Mouse (Mus musculus) lung, embryonic 16.5 days (tissue): Measurements from ENCODE around the gene Dscaml1. TPM values are rescaled to one million over a fixed set of nuclear protein-coding genes. Genes with fewer than 3 reads are reported as not detected.

Experiments used
- ATAC-seq: fragments of 200-750 bp; cut with Nextera tagmentation; 2 replicates; pipeline ENCODE4 v1.8.0; 2017; ENCODE audit warnings: low read depth, mild to moderate bottlenecking, moderate library complexity
- H3K27ac ChIP-seq: fragments of 300-500 bp; sonication (generic); 2 replicates; pipeline ENCODE4 v1.5.1; 2014; ENCODE audit warnings: mild to moderate bottlenecking, control low read depth, low read length
- H3K27me3 ChIP-seq: fragments of 300-500 bp; sonication (generic); 2 replicates; pipeline ENCODE4 v1.6.1; 2014; ENCODE audit warnings: low read depth, low read length, mixed read lengths; ENCODE audit not compliant: control insufficient read depth, insufficient read depth
- H3K36me3 ChIP-seq: fragments of 300-500 bp; sonication (generic); 2 replicates; pipeline ENCODE4 v1.6.1; 2014; ENCODE audit warnings: low read length; ENCODE audit not compliant: control insufficient read depth, insufficient read depth
- H3K4me1 ChIP-seq: fragments of 300-500 bp; sonication (generic); replicated peaks from 2 replicates; pipeline ENCODE4 v1.6.1; 2014; ENCODE audit warnings: low read length, mixed read lengths; ENCODE audit not compliant: control insufficient read depth, insufficient read depth
- H3K4me2 ChIP-seq: fragments of 300-500 bp; sonication (generic); 2 replicates; pipeline ENCODE4 v1.6.1; 2014; ENCODE audit warnings: low read depth, low read length, control low read depth
- H3K4me3 ChIP-seq: fragments of 300-500 bp; sonication (generic); 2 replicates; pipeline ENCODE4 v1.5.1; 2014; ENCODE audit warnings: mild to moderate bottlenecking, low read length, control low read depth
- H3K9ac ChIP-seq: fragments of 300-500 bp; sonication (generic); 2 replicates; pipeline ENCODE4 v1.6.1; 2014; ENCODE audit warnings: low read length, control low read depth
- H3K9me3 ChIP-seq: fragments of 300-500 bp; sonication (generic); 2 replicates; pipeline ENCODE4 v1.6.1; 2016; ENCODE audit warnings: low read length; ENCODE audit not compliant: control insufficient read depth
- WGBS: fragments of 180-500 bp; shearing (Covaris S2); extraction: QIAGEN DNeasy Blood & Tissue Kit; methylation state at CpG from one replicate; pipeline ENCODE4 v1.1.7; 2014; 5-methylcytosine and 5-hydroxymethylcytosine counted together
- polyA plus RNA-seq: library from polyadenylated mRNA; unstranded; fragments of >200 nt; fragmentation: Nextera tagmentation; extraction: Ambion mirVana; gene quantifications from 2 replicates; pipeline ENCODE4 v1.2.1, GENCODE M21; 2015

Gene Dscaml1
- polyA plus RNA-seq, 1 experiment from 2014 or later: 0.18 TPM

- no peaks in the 10 kb centered on the region for H3K36me3 ChIP-seq
- H3K27me3 ChIP-seq: no peaks in the 10 kb centered on the region
- no peak overlapping the region for H3K4me3 ChIP-seq
- ATAC-seq: no peak
- no peaks in the 10 kb centered on the region for H3K4me1 ChIP-seq
- WGBS: 61% methylated on average over 8 of the region's 8 CpGs
- no peaks in the 10 kb centered on the region for H3K9me3 ChIP-seq
- no peak overlapping the region for H3K9ac ChIP-seq
- H3K27ac ChIP-seq: no peak overlapping the region
- no peak overlapping the region for H3K4me2 ChIP-seq
Measured at GRCm38 (mm10) chr9:45454889-45455610, 28.6 kb downstream of the Dscaml1 start.

GRCm38 (mm10) chr9:45457200-45457599 lies 30.8 kb downstream of the Dscaml1 start:
- no peak overlapping the region for H3K27ac ChIP-seq
- no peak overlapping the region for H3K4me3 ChIP-seq
- ATAC-seq: no peak
- H3K27me3 ChIP-seq: no peaks in the 10 kb centered on the region
- H3K9me3 ChIP-seq: no peaks in the 10 kb centered on the region
- H3K4me1 ChIP-seq: no peaks in the 10 kb centered on the region
- 36% methylated on average over 7 of the region's 7 CpGs for WGBS
- H3K36me3 ChIP-seq: no peaks in the 10 kb centered on the region
- no peak overlapping the region for H3K9ac ChIP-seq
- H3K4me2 ChIP-seq: no peak overlapping the region

- Histone ChIP-seq H3K27ac (no peak overlapping the region), H3K4me2 (no peak overlapping the region), H3K27me3 (no peaks in the 10 kb centered on the region), H3K9me3 (no peaks in the 10 kb centered on the region), H3K4me3 (no peak overlapping the region), H3K36me3 (no peaks in the 10 kb centered on the region), H3K9ac (no peak overlapping the region), H3K4me1 (no peaks in the 10 kb centered on the region)
- ATAC-seq: no peak
- WGBS: 63% methylated on average over 14 of the region's 14 CpGs
Measured at GRCm38 (mm10) chr9:45458363-45458762, 31.9 kb downstream of the Dscaml1 start.

DNA sequence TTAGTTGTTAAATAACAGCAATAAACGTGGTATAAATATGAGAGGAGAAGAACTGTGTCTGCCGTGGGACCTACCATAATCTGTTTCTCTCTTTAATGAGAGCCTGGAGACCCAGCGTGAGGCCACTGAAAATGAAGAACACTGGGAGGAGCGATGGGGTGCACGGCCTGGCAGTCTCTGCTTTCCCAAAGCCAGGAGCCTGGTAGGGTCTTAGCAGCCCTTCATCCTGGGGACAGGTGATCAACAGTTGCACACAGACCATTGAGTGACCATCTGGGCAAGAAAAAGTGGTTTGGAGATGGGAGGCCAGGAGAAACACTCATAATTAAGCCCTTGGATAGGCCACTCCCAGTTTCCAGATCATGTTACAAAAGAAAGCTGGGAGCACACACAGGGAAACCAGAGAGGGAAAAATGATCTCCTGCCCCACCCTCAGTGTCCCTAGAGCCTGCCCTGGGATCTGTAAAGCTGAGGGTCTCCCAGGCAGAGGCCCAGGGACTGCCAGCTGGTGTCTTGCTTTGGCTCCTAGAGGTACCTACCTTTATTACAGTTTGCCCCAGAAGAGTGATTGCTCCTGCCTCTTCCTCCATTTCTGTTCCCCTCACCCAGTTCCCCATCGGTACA lies 39.1 kb downstream of the Dscaml1 start:
- Histone ChIP-seq H3K27ac (no peak overlapping the region), H3K9ac (no peak overlapping the region), H3K4me3 (no peak overlapping the region), H3K4me2 (no peak overlapping the region), H3K4me1 (no peaks in the 10 kb centered on the region; the same call in 1 of the 2 replicates), H3K27me3 (no peaks in the 10 kb centered on the region), H3K9me3 (no peaks in the 10 kb centered on the region), H3K36me3 (no peaks in the 10 kb centered on the region)
- no peak for ATAC-seq
- WGBS: 41% methylated on average over 6 of the region's 6 CpGs

GRCm38 (mm10) chr9:45468235-45468634 lies 41.8 kb downstream of the Dscaml1 start:
- Histone ChIP-seq H3K36me3 (no peaks in the 10 kb centered on the region), H3K27ac (no peak overlapping the region), H3K27me3 (no peaks in the 10 kb centered on the region), H3K9ac (no peak overlapping the region), H3K4me1 (no peaks in the 10 kb centered on the region; the same call in 1 of the 2 replicates), H3K9me3 (no peaks in the 10 kb centered on the region), H3K4me3 (no peak overlapping the region), H3K4me2 (no peak overlapping the region)
- no peak for ATAC-seq
- 76% methylated on average over 10 of the region's 10 CpGs for WGBS

DNA sequence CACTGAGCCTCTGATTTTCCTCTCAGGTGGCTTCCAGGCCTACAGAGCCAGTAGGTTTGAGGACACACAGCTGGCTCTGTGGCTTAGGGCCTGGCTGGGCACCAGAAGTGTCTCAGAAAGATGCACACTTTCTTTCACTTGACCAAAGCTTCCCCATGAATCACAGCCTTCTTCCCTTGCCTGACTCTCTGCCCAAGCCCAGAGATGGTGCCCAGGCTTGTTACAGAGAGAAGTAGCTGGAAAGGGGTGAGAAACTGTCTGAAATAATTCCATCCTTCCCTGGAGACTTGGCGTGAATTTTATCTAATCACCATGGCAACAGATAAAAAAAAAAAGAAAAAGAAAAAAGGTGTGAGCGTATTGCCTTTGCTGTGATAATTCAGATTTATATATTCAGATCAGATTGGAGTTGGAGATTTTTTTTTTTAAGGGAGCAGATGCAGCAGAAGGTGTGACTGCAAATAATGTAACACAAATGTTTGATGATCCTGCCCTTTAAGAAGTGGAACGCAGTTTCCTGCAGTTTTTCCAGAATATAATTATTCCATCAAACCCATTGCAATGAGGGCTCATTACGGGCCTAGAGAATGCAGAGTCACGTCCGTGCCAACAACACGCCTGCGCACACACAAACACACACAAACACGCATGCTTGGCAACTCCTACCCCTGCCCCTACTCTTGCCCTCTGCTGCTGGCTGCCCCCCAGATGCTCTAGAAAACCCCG lies 44.5 kb downstream of the Dscaml1 start:
- H3K27ac ChIP-seq: no peak overlapping the region
- no peaks in the 10 kb centered on the region for H3K4me1 ChIP-seq
- WGBS: 66% methylated on average over 10 of the region's 10 CpGs
- ATAC-seq: no peak
- no peaks in the 10 kb centered on the region for H3K27me3 ChIP-seq
- H3K4me2 ChIP-seq: no peak overlapping the region
- H3K9ac ChIP-seq: no peak overlapping the region
- no peaks in the 10 kb centered on the region for H3K9me3 ChIP-seq
- no peaks in the 10 kb centered on the region for H3K36me3 ChIP-seq
- H3K4me3 ChIP-seq: no peak overlapping the region

GRCm38 (mm10) chr9:45471691-45472090 lies 45.3 kb downstream of the Dscaml1 start:
- no peaks in the 10 kb centered on the region for H3K36me3 ChIP-seq
- no peaks in the 10 kb centered on the region for H3K27me3 ChIP-seq
- 19% methylated on average over 9 of the region's 9 CpGs for WGBS
- H3K4me1 ChIP-seq: no peaks in the 10 kb centered on the region
- H3K9me3 ChIP-seq: no peaks in the 10 kb centered on the region
- H3K4me3 ChIP-seq: no peak overlapping the region
- H3K9ac ChIP-seq: no peak overlapping the region
- no peak overlapping the region for H3K27ac ChIP-seq
- ATAC-seq: no peak
- no peak overlapping the region for H3K4me2 ChIP-seq

GRCm38 (mm10) chr9:45474874-45475273 lies 48.4 kb downstream of the Dscaml1 start:
- H3K4me3 ChIP-seq: no peak overlapping the region
- no peak for ATAC-seq
- no peak overlapping the region for H3K4me2 ChIP-seq
- H3K4me1 ChIP-seq: no peaks in the 10 kb centered on the region
- no peak overlapping the region for H3K9ac ChIP-seq
- H3K27me3 ChIP-seq: no peaks in the 10 kb centered on the region
- no peak overlapping the region for H3K27ac ChIP-seq
- no peaks in the 10 kb centered on the region for H3K9me3 ChIP-seq
- no peaks in the 10 kb centered on the region for H3K36me3 ChIP-seq

- H3K9ac ChIP-seq: no peak overlapping the region
- no peaks in the 10 kb centered on the region for H3K27me3 ChIP-seq
- WGBS: 80% methylated on average over 9 of the region's 9 CpGs
- no peak for ATAC-seq
- no peaks in the 10 kb centered on the region for H3K9me3 ChIP-seq
- no peaks in the 10 kb centered on the region for H3K4me1 ChIP-seq
- H3K27ac ChIP-seq: no peak overlapping the region
- H3K36me3 ChIP-seq: no peaks in the 10 kb centered on the region
- H3K4me2 ChIP-seq: no peak overlapping the region
- no peak overlapping the region for H3K4me3 ChIP-seq
Measured at GRCm38 (mm10) chr9:45480936-45481335, 54.5 kb downstream of the Dscaml1 start.
